Mouse (Mus musculus) brain, embryonic 14.5 days (tissue): ENCODE results near the gene Spg7.

ENCODE experiments used
- CTCF ChIP-seq: fragments of 200-500 bp; IDR thresholded peaks from 2 replicates; pipeline ENCODE4 v1.5.1; 2012; ENCODE audit warnings: inconsistent platforms, mild to moderate bottlenecking, moderate library complexity, borderline replicate concordance; ENCODE audit not compliant: insufficient read depth, insufficient read length; ENCODE audit errors: extremely low read depth
- POLR2A ChIP-seq: fragments of 200-500 bp; IDR thresholded peaks from 2 replicates; pipeline ENCODE4 v1.6.1; 2012; ENCODE audit warnings: mild to moderate bottlenecking, inconsistent platforms, borderline replicate concordance; ENCODE audit not compliant: poor library complexity, insufficient read depth, insufficient read length, severe bottlenecking; ENCODE audit errors: extremely low read depth

- no peak for TF ChIP-seq POLR2A
- no peak for TF ChIP-seq CTCF
Observed at GRCm38 (mm10) chr8:123041008-123041773, 21.6 kb upstream of the Spg7 start.
